Mouse (Mus musculus) kidney, adult 9 months (tissue): Measurements from ENCODE around the gene Zfp644.
A peak's percentile ranks its signal among the peaks of the same experiment; 100 is the strongest.

Experiments used
- DNase-seq: peaks from one replicate; pipeline ENCODE4 v3.0.0; 2022

Zfp644 gene

GRCm38 (mm10) chr5:106590686-106591085, 106.4 kb downstream of the Zfp644 start:
- DNase-seq = no peak

- peak; percentile 7 for DNase-seq
Observed at GRCm38 (mm10) chr5:106589670-106590069, 107.4 kb downstream of the Zfp644 start.

- DNase-seq = no peak
Observed at GRCm38 (mm10) chr5:106589006-106589405, 108.1 kb downstream of the Zfp644 start.

- DNase-seq = no peak
Observed at GRCm38 (mm10) chr5:106580943-106581342, 116.1 kb downstream of the Zfp644 start.

- no peak for DNase-seq
Observed at GRCm38 (mm10) chr5:106577237-106577888, 119.7 kb downstream of the Zfp644 start.

GRCm38 (mm10) chr5:106575098-106575497, 122.0 kb downstream of the Zfp644 start:
- DNase-seq = no peak

GRCm38 (mm10) chr5:106574560-106574946, 122.5 kb downstream of the Zfp644 start:
- peak; percentile 71 for DNase-seq

GRCm38 (mm10) chr5:106573742-106574559, 123.1 kb downstream of the Zfp644 start:
- DNase-seq = no peak
